Mouse (Mus musculus) intestine, postnatal 0 days (tissue): Measurements from ENCODE around the gene Fryl. TPM values are rescaled to one million over a fixed set of nuclear protein-coding genes. Genes with fewer than 3 reads are reported as not detected.
A peak's percentile ranks its signal among the peaks of the same experiment; 100 is the strongest.

Experiments
- ATAC-seq: fragments of 200-750 bp; cut with Nextera tagmentation; 2 replicates; pipeline ENCODE4 v1.8.0; 2017; ENCODE audit warnings: mild to moderate bottlenecking, moderate TSS enrichment, moderate library complexity
- H3K27ac ChIP-seq: fragments of 300-500 bp; sonication (generic); 2 replicates; pipeline ENCODE4 v1.5.1; 2014; ENCODE audit warnings: mild to moderate bottlenecking, low read depth, low read length, moderate library complexity
- H3K27me3 ChIP-seq: fragments of 300-500 bp; sonication (generic); replicated peaks from 2 replicates; pipeline ENCODE4 v1.6.1; 2014; ENCODE audit warnings: low read length, mixed read lengths; ENCODE audit not compliant: control insufficient read depth, insufficient read depth
- H3K36me3 ChIP-seq: fragments of 300-500 bp; sonication (generic); 2 replicates; pipeline ENCODE4 v1.6.1; 2014; ENCODE audit warnings: mild to moderate bottlenecking, moderate library complexity; ENCODE audit not compliant: control insufficient read depth, insufficient read depth
- H3K4me1 ChIP-seq: fragments of 300-500 bp; sonication (generic); replicated peaks from 2 replicates; pipeline ENCODE4 v1.6.1; 2014; ENCODE audit warnings: antibody characterized with exemption, low read length, mixed read lengths; ENCODE audit not compliant: control insufficient read depth, insufficient read depth
- H3K4me2 ChIP-seq: fragments of 300-500 bp; sonication (generic); replicated peaks from 2 replicates; pipeline ENCODE4 v1.6.1; 2014; ENCODE audit warnings: low read depth, mild to moderate bottlenecking, moderate library complexity
- H3K4me3 ChIP-seq: fragments of 300-500 bp; sonication (generic); 2 replicates; pipeline ENCODE4 v1.5.1; 2014; ENCODE audit warnings: low read depth, low read length
- H3K9ac ChIP-seq: fragments of 300-500 bp; sonication (generic); 2 replicates; pipeline ENCODE4 v1.6.1; 2014; ENCODE audit warnings: mild to moderate bottlenecking, low read depth, low read length
- H3K9me3 ChIP-seq: fragments of 300-500 bp; sonication (generic); 2 replicates; pipeline ENCODE4 v1.6.1; 2016; ENCODE audit warnings: mixed run types; ENCODE audit not compliant: control insufficient read depth
- CTCF ChIP-seq: sonication (generic); IDR thresholded peaks from 2 replicates; pipeline ENCODE4 v1.5.1; 2016; ENCODE audit warnings: low read depth, mild to moderate bottlenecking, control low read depth, antibody characterized with exemption, moderate library complexity
- WGBS: fragments of 180-500 bp; shearing (Covaris S2); extraction: QIAGEN DNeasy Blood & Tissue Kit; methylation state at CpG from one replicate; pipeline ENCODE4 v1.1.7; 2014; 5-methylcytosine and 5-hydroxymethylcytosine counted together
- polyA plus RNA-seq: library from polyadenylated mRNA; unstranded; fragments of >200 nt; fragmentation: Nextera tagmentation; extraction: Ambion mirVana; gene quantifications from 2 replicates; pipeline ENCODE4 v1.2.1, GENCODE M21; 2015

Gene Fryl
- polyA plus RNA-seq, 1 experiment from 2014 or later: 28.2 TPM

DNA sequence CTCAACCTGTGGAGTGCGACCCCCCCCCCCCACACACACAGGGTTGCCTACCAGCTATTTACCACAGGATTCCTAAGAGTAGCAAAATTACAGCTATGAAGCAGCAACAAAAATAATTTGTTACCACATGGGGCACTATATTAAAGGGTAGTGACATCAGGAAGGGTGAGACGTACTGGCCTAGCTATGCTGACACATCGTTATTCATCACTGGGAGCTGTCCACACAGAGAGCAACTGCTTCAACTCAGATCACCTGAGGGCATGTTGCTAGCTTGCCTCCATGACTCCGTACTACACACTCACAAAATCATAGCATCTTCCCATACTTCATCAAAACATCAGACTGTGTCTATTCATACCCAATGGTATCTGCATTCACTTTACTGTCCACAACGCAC, 176.6 kb downstream of the Fryl start:
- H3K9ac ChIP-seq: no peak overlapping the region
- no peak overlapping the region for H3K4me3 ChIP-seq
- no peaks in the 10 kb centered on the region for H3K4me1 ChIP-seq
- no peak for TF ChIP-seq CTCF
- no peak overlapping the region for H3K27ac ChIP-seq
- H3K9me3 ChIP-seq: no peaks in the 10 kb centered on the region
- no peaks in the 10 kb centered on the region for H3K27me3 ChIP-seq
- H3K4me2 ChIP-seq: no peak overlapping the region
- ATAC-seq: no peak
- peaks cover 84% of the 10 kb centered on the region for H3K36me3 ChIP-seq
- WGBS: 82% methylated on average over 5 of the region's 5 CpGs

DNA sequence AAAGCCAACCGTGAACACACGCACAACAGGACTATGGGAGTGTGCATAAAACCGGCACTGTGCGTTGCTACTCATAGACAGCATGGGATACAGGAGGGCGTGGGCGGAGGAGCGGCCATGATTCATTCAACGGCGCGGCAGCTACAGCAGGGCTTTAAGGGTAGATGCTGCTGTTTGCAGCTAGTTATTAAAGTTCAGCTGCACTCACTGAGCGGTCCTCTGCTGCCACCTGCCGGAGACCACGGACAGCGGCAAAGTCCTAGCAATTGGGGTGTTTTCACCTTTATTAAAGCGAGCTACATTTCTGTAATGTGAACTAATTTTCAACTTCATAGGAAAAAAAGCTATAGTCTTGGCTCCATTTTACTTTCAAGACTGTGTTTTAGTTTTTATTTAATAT, 185.1 kb downstream of the Fryl start:
- WGBS: 38% methylated on average over 15 of the region's 15 CpGs
- H3K9me3 ChIP-seq: no peaks in the 10 kb centered on the region
- no peaks in the 10 kb centered on the region for H3K4me1 ChIP-seq
- no peak overlapping the region for H3K9ac ChIP-seq
- ATAC-seq: 0 out of 2 replicates have a peak, but pooled peaks have one; percentile 19
- H3K4me2 ChIP-seq: no peak overlapping the region
- TF ChIP-seq CTCF: peak; percentile 95
- H3K36me3 ChIP-seq: peaks cover 83% of the 10 kb centered on the region
- no peak overlapping the region for H3K27ac ChIP-seq
- no peaks in the 10 kb centered on the region for H3K27me3 ChIP-seq
- H3K4me3 ChIP-seq: no peak overlapping the region

DNA sequence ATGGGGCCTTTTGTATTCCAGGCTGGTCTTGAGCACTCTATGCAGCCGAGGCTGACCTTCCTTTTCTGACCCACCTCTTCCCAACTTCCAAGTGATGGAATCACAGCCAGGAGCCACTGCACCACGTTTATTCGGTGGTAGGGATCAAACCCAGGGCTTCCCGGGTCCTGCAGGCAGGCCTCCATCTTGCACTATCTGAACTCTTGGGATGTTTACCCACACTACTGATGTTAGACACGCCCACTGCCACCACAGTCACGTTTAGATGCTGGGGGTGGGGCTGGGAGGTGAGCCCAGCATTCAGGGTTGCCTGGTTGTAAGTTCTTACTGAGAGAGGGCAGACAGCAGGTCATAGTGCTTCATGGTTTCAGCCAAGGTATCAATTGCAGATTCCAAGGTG, 189.5 kb downstream of the Fryl start:
- peaks cover 78% of the 10 kb centered on the region for H3K36me3 ChIP-seq
- no peak for TF ChIP-seq CTCF
- 39% methylated on average over 6 of the region's 6 CpGs for WGBS
- ATAC-seq: 0 out of 2 replicates have a peak, but pooled peaks have one; percentile 41
- no peak overlapping the region for H3K4me3 ChIP-seq
- no peak overlapping the region for H3K4me2 ChIP-seq
- no peak overlapping the region for H3K27ac ChIP-seq
- no peaks in the 10 kb centered on the region for H3K9me3 ChIP-seq
- no peaks in the 10 kb centered on the region for H3K4me1 ChIP-seq
- H3K27me3 ChIP-seq: no peaks in the 10 kb centered on the region
- H3K9ac ChIP-seq: no peak overlapping the region

DNA sequence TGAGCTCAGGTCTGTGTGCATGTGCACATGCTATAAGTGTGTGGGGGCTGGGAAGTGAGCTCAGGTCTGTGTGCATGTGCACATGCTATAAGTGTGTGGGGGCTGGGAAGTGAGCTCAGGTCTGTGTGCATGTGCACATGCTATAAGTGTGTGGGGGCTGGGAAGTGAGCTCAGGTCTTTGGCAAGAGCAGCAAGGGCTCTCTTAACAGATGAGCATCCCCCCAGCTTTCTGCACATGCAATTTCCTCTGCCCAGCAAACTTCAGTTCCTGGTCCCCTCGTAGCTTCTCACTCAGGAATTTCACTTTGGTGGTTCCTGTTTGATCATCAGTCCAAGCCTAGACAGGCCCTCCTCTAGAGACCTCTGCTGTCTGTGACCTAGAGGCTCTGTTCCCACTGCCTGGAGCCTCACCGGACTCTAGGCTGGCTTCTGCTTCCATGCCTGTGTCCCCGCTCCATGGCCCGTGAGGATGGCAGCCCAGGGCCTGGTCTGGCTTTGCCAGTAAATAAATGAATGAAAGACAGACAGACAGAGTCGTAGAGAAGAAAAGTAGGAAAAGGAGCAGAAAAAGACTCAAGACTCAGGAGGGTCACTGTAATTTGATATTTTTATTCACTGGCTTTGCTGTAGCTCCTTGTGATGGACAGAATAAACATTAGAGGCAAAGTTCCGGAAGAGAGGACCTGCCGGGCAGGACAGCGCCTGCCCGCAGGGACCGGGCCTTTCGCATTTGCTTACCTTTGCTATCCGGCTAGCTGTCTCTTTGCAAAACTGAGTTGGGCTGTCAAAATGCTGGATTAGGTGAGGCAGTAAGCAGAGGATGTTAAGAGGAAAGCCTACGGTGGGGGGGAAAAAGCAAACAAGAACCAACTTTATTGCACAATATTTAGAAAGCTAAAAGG, 192.4 kb downstream of the Fryl start:
- TF ChIP-seq CTCF: no peak
- WGBS: 75% methylated on average over 13 of the region's 13 CpGs

DNA sequence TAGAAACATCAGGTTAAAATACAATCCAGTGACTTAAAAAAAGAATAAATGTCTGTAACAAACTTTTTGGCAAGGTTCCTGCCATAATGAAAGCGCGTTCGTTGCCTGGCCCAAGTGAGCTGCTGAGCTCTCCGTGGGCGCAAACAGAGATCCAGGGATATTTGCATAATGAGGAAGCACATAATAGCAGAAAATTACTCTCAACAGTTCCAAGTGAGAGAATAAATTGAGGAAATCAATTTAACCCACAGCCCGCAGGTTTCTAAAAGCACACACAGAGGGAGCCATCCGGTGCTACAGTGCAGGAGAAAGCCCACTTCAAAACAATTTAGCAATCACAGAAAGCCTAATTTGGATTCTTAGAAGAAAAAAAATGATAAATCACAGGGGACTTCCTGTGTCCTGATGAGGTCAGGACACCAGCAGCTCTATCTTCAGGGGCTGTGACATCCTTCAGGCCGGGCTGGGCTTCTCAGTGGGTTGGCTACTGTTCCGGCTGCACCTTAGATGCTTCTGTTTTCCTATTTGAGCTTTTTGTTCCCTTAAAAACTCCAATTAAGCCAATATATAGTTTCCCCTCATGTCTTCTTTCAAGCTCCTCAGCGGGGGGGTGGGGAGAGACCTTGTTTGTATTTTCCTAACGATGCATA, 194.8 kb downstream of the Fryl start:
- no peak overlapping the region for H3K4me2 ChIP-seq
- H3K27me3 ChIP-seq: no peaks in the 10 kb centered on the region
- no peak for TF ChIP-seq CTCF
- H3K27ac ChIP-seq: no peak overlapping the region
- peaks cover 64% of the 10 kb centered on the region for H3K36me3 ChIP-seq
- no peak overlapping the region for H3K4me3 ChIP-seq
- no peaks in the 10 kb centered on the region for H3K9me3 ChIP-seq
- no peak for ATAC-seq
- no peak overlapping the region for H3K9ac ChIP-seq
- 83% methylated on average over 11 of the region's 11 CpGs for whole genome bisulfite sequencing
- H3K4me1 ChIP-seq: no peaks in the 10 kb centered on the region

More for the DNA sequence above, 192.4 kb downstream of the Fryl start:
- no peak for ATAC-seq
- Histone ChIP-seq H3K4me3 (no peak overlapping the region), H3K27ac (no peak overlapping the region), H3K36me3 (peaks cover 70% of the 10 kb centered on the region), H3K9ac (no peak overlapping the region), H3K27me3 (no peaks in the 10 kb centered on the region), H3K9me3 (no peaks in the 10 kb centered on the region), H3K4me1 (no peaks in the 10 kb centered on the region), H3K4me2 (no peak overlapping the region)

DNA sequence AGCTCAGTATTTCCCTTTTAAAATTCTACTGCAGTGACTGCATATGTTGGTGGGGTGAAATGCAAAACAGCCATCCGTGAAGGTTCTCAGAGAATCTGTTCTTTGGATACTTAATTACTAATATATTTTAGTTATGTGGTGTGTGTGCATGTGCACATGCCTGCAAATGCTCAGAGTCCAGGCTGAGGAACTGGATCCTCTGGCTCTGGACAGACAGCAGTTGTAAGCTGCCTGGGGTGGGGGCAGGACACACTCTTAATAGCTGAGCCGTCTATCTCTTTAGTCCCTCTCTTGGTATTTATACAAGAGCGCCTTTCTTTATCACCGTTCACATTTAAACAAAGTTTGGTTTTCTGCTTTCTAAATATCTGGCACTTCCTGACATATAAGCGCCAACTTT, 199.5 kb downstream of the Fryl start:
- H3K4me1 ChIP-seq: no peaks in the 10 kb centered on the region
- no peak overlapping the region for H3K27ac ChIP-seq
- no peaks in the 10 kb centered on the region for H3K9me3 ChIP-seq
- no peak overlapping the region for H3K9ac ChIP-seq
- no peak for TF ChIP-seq CTCF
- H3K4me2 ChIP-seq: no peak overlapping the region
- H3K4me3 ChIP-seq: no peak overlapping the region
- no peaks in the 10 kb centered on the region for H3K27me3 ChIP-seq
- WGBS: 83% methylated on average over 5 of the region's 5 CpGs
- H3K36me3 ChIP-seq: peaks cover 66% of the 10 kb centered on the region
- ATAC-seq: no peak
